Mouse (Mus musculus) induced T-regulatory cell, adult 2 months (primary cell): ENCODE results near the gene Slitrk1.

Experiments
- DNase-seq: peaks from one replicate; pipeline ENCODE4 v3.0.0-alpha.2; 2012; ENCODE audit warnings: low read depth

Gene Slitrk1

GRCm38 (mm10) chr14:108913714-108914263, at the start of gene Slitrk1:
Slitrk1 (minus strand) TSS chr14:108914158.
- no peak for DNase-seq

- DNase-seq = no peak
Measured at GRCm38 (mm10) chr14:108935777-108936176, 21.8 kb upstream of the Slitrk1 start.

GRCm38 (mm10) chr14:108914336-108914735, 378 bp upstream of the Slitrk1 start:
- DNase-seq = no peak

- no peak for DNase-seq
Measured at GRCm38 (mm10) chr14:108912876-108913490, 975 bp downstream of the Slitrk1 start.

GRCm38 (mm10) chr14:108912021-108912875, 1.7 kb downstream of the Slitrk1 start:
- DNase-seq = no peak

- DNase-seq = no peak
Measured at GRCm38 (mm10) chr14:108911138-108911841, 2.7 kb downstream of the Slitrk1 start.

GRCm38 (mm10) chr14:108910449-108911137, 3.4 kb downstream of the Slitrk1 start:
- no peak for DNase-seq

GRCm38 (mm10) chr14:108909336-108909953, 4.5 kb downstream of the Slitrk1 start:
- DNase-seq = no peak

GRCm38 (mm10) chr14:108898601-108899000, 15.4 kb downstream of the Slitrk1 start:
- DNase-seq = no peak

GRCm38 (mm10) chr14:108895456-108895855, 18.5 kb downstream of the Slitrk1 start:
- DNase-seq = no peak

GRCm38 (mm10) chr14:108867816-108868215, 46.1 kb downstream of the Slitrk1 start:
- DNase-seq = no peak

GRCm38 (mm10) chr14:108864631-108865030, 49.3 kb downstream of the Slitrk1 start:
- DNase-seq = no peak

GRCm38 (mm10) chr14:108859310-108859709, 54.6 kb downstream of the Slitrk1 start:
- no peak for DNase-seq
